Mouse (Mus musculus): ENCODE measurements around the gene Rnaseh2c.

DNA sequence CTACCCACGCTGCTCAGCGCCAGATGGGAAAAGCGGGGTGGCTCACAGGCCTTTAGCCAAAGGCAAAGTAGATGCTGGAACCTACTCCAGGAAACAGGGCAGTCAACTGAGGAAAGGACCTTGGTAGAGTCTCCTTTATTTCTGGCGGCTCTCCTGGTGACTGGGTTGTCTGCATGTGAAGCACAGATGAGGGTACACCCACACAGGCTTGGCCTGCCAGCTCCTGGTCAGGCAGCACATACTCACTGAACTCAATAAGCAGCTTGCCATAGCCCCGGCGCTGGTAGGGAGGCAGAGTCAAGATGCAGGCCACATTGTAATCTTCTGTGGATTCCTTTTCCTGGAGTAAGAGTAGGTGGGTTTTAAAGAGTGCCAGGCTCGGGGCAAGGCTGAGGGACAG, 3.5 kb downstream of the Rnaseh2c start:
- no peak for TF ChIP-seq EP300 (optimal IDR thresholded peaks at IDR 0.05)
- no peak for TF ChIP-seq CTCF (IDR thresholded peaks at IDR 0.05; ENCODE audit: low read depth)
